Mouse (Mus musculus) liver, embryonic 15.5 days (tissue): ENCODE data around the gene Mnt. TPM values are rescaled to one million over a fixed set of nuclear protein-coding genes. Genes with fewer than 3 reads are reported as not detected.

Source experiments
- ATAC-seq: fragments of 200-750 bp; cut with Nextera tagmentation; 2 replicates; pipeline ENCODE4 v1.8.0; 2017; ENCODE audit warnings: moderate number of reproducible peaks, mild to moderate bottlenecking, moderate library complexity; ENCODE audit not compliant: insufficient read depth
- H3K27ac ChIP-seq: fragments of 300-500 bp; sonication (generic); replicated peaks from 2 replicates; pipeline ENCODE4 v1.5.1; 2015; ENCODE audit warnings: mild to moderate bottlenecking, inconsistent platforms
- H3K27me3 ChIP-seq: fragments of 300-500 bp; sonication (generic); 2 replicates; pipeline ENCODE4 v1.6.1; 2015; ENCODE audit warnings: mild to moderate bottlenecking, inconsistent platforms
- H3K36me3 ChIP-seq: fragments of 300-500 bp; sonication (generic); replicated peaks from 2 replicates; pipeline ENCODE4 v1.6.1; 2015; ENCODE audit warnings: moderate library complexity, mild to moderate bottlenecking, inconsistent platforms
- H3K4me1 ChIP-seq: fragments of 300-500 bp; sonication (generic); replicated peaks from 2 replicates; pipeline ENCODE4 v1.6.1; 2015; ENCODE audit warnings: inconsistent platforms
- H3K4me2 ChIP-seq: fragments of 300-500 bp; sonication (generic); 2 replicates; pipeline ENCODE4 v1.6.1; 2015; ENCODE audit warnings: moderate library complexity, mild to moderate bottlenecking, inconsistent platforms
- H3K4me3 ChIP-seq: fragments of 300-500 bp; sonication (generic); replicated peaks from 2 replicates; pipeline ENCODE4 v1.5.1; 2015; ENCODE audit warnings: mild to moderate bottlenecking, inconsistent platforms
- H3K9ac ChIP-seq: fragments of 300-500 bp; sonication (generic); 2 replicates; pipeline ENCODE4 v1.6.1; 2015; ENCODE audit warnings: moderate library complexity, mild to moderate bottlenecking, inconsistent platforms
- H3K9me3 ChIP-seq: fragments of 300-500 bp; sonication (generic); replicated peaks from 2 replicates; pipeline ENCODE4 v1.6.1; 2016; ENCODE audit warnings: inconsistent platforms
- WGBS: fragments of 180-500 bp; shearing (Covaris S2); methylation state at CpG from one replicate; pipeline ENCODE4 v1.1.7; 2015; ENCODE audit warnings: mixed read lengths; ENCODE audit not compliant: insufficient replicate concordance; 5-methylcytosine and 5-hydroxymethylcytosine counted together
- polyA plus RNA-seq: library from polyadenylated mRNA; unstranded; fragments of >200 nt; fragmentation: Nextera tagmentation; extraction: Ambion mirVana; gene quantifications from 2 replicates; pipeline ENCODE4 v1.2.1, GENCODE M21; 2015

The Mnt gene
- polyA plus RNA-seq, 1 experiment from 2014 or later = 1.4 TPM

GRCm38 (mm10) chr11:74832503-74833143 is 1.9 kb downstream of the Mnt start:
- peak overlapping the region; percentile 100 for H3K4me2 ChIP-seq
- WGBS = 1% methylated on average over 26 of the region's 26 CpGs
- peak overlapping the region; percentile 75 for H3K9ac ChIP-seq
- H3K4me1 ChIP-seq = peaks cover 95% of the 10 kb centered on the region
- no peak for ATAC-seq
- peaks cover 4% of the 10 kb centered on the region; the same call in 1 of the 2 replicates for H3K36me3 ChIP-seq
- H3K27me3 ChIP-seq = no peaks in the 10 kb centered on the region
- H3K9me3 ChIP-seq = no peaks in the 10 kb centered on the region
- peak overlapping the region; percentile 96 for H3K27ac ChIP-seq
- peak overlapping the region; percentile 80 for H3K4me3 ChIP-seq

DNA sequence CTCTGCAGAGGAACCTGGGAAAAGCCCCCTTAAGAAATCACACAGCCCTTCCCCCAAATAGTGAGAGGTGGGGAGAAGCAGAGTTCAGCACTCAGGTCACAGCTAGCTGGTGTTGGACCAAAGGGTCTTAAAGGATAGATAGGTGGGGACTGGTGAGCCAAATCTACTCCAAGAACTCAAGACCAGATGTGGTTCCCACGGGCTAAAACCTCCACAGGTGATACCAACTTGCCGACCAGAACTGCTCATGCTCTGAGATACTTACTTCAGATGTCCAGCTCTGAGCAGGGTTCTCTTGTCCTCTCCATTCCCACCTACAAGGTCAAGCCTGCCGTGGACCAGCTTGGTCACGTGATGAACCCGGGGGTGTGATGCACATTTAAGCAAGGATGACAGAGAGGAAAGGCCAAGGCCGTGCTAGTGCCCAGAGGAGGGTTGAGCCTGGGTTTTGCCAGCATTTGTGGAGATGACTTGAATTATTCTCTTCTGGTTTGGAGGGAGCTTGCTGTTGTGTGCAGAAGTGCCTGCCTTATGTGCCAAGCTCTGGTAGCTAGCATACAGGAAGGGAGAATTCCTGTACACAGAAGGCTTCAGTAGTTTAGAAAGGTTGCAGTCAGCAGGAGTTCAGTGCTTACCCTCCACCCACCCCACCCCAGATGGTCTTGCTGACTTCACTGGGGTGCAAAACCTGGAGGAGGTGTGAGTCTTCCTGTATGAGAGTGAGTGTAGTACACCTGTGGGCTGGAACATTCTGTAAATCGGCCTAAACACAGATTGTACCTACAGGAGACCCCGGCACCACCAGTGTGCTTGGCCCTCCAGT is 3.0 kb downstream of the Mnt start:
- peak overlapping the region; percentile 96 for H3K27ac ChIP-seq
- H3K36me3 ChIP-seq = peaks cover 4% of the 10 kb centered on the region; the same call in 1 of the 2 replicates
- no peak for ATAC-seq
- H3K9me3 ChIP-seq = no peaks in the 10 kb centered on the region
- peak overlapping the region; percentile 100 for H3K4me2 ChIP-seq
- peak overlapping the region; percentile 80; the same call in 1 of the 2 replicates for H3K4me3 ChIP-seq
- H3K27me3 ChIP-seq = no peaks in the 10 kb centered on the region
- H3K4me1 ChIP-seq = peaks cover 91% of the 10 kb centered on the region
- 67% methylated on average over 8 of the region's 8 CpGs for WGBS
- peak overlapping the region; percentile 25; the same call in 1 of the 2 replicates for H3K9ac ChIP-seq

- peak overlapping the region; percentile 25; the same call in 1 of the 2 replicates for H3K9ac ChIP-seq
- WGBS = 49% methylated on average over 1 of the region's 1 CpGs
These were observed 3.6 kb downstream of the Mnt start for GRCm38 (mm10) chr11:74834359-74834638.

GRCm38 (mm10) chr11:74834650-74835277 is 4.0 kb downstream of the Mnt start:
- peak overlapping the region; percentile 25; the same call in 1 of the 2 replicates for H3K9ac ChIP-seq
- no peaks in the 10 kb centered on the region for H3K9me3 ChIP-seq
- no peaks in the 10 kb centered on the region for H3K27me3 ChIP-seq
- peaks cover 6% of the 10 kb centered on the region; the same call in 1 of the 2 replicates for H3K36me3 ChIP-seq
- no peak overlapping the region for H3K4me3 ChIP-seq
- H3K27ac ChIP-seq = peak overlapping the region; percentile 96
- 36% methylated on average over 5 of the region's 5 CpGs for WGBS
- ATAC-seq = no peak
- H3K4me1 ChIP-seq = peaks cover 91% of the 10 kb centered on the region
- H3K4me2 ChIP-seq = no peak overlapping the region

More at GRCm38 (mm10) chr11:74834359-74834638, 3.6 kb downstream of the Mnt start:
- H3K36me3 ChIP-seq = peaks cover 4% of the 10 kb centered on the region; the same call in 1 of the 2 replicates
- no peak overlapping the region for H3K4me2 ChIP-seq
- ATAC-seq = no peak
- H3K4me3 ChIP-seq = no peak overlapping the region
- H3K27ac ChIP-seq = peak overlapping the region; percentile 96
- peaks cover 91% of the 10 kb centered on the region for H3K4me1 ChIP-seq
- H3K27me3 ChIP-seq = no peaks in the 10 kb centered on the region
- H3K9me3 ChIP-seq = no peaks in the 10 kb centered on the region

DNA sequence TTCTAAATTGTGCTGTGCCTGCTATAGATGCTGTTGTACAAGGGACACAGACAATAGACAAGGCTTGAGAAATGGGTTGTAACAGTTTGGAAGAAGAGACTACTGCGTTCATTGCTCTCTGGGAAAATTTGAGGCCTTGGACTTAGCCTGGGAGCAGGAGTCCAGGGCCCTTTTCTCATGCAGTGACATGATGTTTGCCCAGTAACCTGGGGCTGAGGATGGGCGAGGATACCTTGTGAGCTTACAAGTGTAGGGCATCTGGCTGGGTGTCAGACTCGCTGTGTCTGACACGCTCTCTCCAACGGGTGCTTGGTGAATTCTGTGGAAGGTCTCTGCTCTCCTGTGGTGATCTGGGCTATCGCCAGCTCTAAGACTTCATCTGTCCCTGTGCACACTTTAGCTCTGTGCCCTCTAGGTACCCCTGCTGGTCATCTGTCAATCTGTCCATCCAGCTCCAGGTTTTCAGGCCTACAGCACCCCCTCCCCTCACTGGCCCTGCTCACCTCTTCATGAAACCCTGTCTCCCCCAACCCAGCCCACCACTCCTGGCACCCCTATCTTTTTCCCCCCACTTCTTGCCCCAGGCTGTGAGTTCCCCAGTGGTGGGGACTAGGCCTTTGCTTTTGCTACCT is 5.0 kb downstream of the Mnt start:
- WGBS = 82% methylated on average over 6 of the region's 6 CpGs
- H3K36me3 ChIP-seq = peaks cover 11% of the 10 kb centered on the region
- H3K27ac ChIP-seq = peak overlapping the region; percentile 31; the same call in 1 of the 2 replicates

GRCm38 (mm10) chr11:74836225-74837055 is 5.7 kb downstream of the Mnt start:
- no peak for ATAC-seq
- Histone ChIP-seq H3K9ac (peak overlapping the region; percentile 77), H3K9me3 (no peaks in the 10 kb centered on the region), H3K4me1 (peaks cover 81% of the 10 kb centered on the region), H3K36me3 (peaks cover 11% of the 10 kb centered on the region), H3K27ac (peak overlapping the region; percentile 98), H3K27me3 (no peaks in the 10 kb centered on the region), H3K4me3 (no peak overlapping the region), H3K4me2 (peak overlapping the region; percentile 97)
- 86% methylated on average over 22 of the region's 22 CpGs for WGBS

More for the DNA sequence above, 5.0 kb downstream of the Mnt start:
- Histone ChIP-seq H3K4me1 (peaks cover 85% of the 10 kb centered on the region), H3K4me3 (no peak overlapping the region), H3K9ac (no peak overlapping the region), H3K4me2 (no peak overlapping the region), H3K27me3 (no peaks in the 10 kb centered on the region), H3K9me3 (no peaks in the 10 kb centered on the region)
- ATAC-seq = no peak

GRCm38 (mm10) chr11:74837056-74837693 is 6.5 kb downstream of the Mnt start:
- peaks cover 74% of the 10 kb centered on the region for H3K4me1 ChIP-seq
- WGBS = 32% methylated on average over 16 of the region's 16 CpGs
- no peaks in the 10 kb centered on the region for H3K9me3 ChIP-seq
- H3K4me3 ChIP-seq = peak overlapping the region; percentile 70
- H3K27me3 ChIP-seq = no peaks in the 10 kb centered on the region
- ATAC-seq = 0 out of 2 replicates have a peak, but pooled peaks have one; percentile 1
- H3K9ac ChIP-seq = peak overlapping the region; percentile 77
- H3K4me2 ChIP-seq = peak overlapping the region; percentile 97
- H3K36me3 ChIP-seq = peaks cover 14% of the 10 kb centered on the region
- peak overlapping the region; percentile 98 for H3K27ac ChIP-seq

DNA sequence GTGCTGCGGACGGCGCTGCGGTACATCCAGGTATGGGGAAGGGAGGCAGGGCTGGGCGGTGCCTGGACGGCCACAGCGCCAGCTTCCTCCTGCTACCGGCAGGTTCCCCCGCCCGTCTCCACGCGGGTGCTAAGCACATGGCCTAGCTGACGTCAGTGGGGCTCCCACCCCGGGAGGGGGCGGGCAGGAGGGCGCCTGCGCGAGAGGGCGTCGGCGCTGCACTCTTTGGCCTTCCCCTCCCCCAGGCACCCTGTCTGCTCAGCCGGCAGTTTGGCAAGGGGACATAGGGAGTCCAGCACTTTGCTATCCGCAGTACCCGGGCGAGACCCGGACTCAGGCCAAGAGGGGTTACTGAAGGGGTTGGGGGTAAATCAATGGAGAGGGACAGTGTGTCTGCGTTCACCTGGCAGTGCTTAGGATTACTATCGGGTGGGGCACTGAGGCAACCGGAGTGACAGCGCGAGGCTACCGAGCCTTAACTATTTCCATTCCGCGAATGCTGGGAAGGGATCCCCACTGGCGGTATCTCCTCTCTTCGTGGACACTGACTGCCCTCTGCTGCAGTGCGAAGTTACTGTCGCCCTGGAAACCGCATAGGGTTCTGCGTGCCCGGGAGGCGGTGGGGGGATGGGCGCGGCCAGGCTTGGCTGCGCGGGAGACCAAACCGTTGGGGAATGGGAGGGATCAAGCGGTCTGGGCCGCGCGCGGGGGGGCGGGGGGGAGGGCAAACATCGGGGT is 7.1 kb downstream of the Mnt start:
- under 1% methylated on average over 54 of the region's 54 CpGs for WGBS
- no peaks in the 10 kb centered on the region for H3K27me3 ChIP-seq

DNA sequence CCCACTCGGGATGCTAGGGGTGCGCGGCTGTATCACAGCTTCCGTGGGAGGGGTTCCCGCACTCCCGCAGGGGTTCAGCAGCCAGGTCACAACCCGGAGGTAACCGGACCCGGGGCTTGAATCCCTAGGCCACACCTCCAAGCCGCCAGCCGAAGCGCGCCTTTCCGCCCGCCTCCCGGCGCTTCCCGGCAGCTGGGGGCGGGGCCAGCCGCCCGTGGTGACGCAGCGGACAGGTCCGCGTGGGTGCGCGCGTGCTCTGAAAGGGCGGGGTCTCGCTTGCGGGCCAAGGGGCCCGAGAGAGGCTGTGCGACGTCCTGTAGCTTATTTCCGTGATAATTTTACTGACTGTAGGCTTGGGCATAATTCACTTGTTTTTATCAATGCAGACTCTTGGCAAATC is 7.7 kb downstream of the Mnt start:
- H3K36me3 ChIP-seq = peaks cover 24% of the 10 kb centered on the region
- H3K9ac ChIP-seq = peak overlapping the region; percentile 77
- H3K27ac ChIP-seq = peak overlapping the region; percentile 98
- peak overlapping the region; percentile 70 for H3K4me3 ChIP-seq
- H3K4me1 ChIP-seq = peaks cover 68% of the 10 kb centered on the region
- H3K27me3 ChIP-seq = no peaks in the 10 kb centered on the region
- ATAC-seq = peak; percentile 77
- H3K4me2 ChIP-seq = peak overlapping the region; percentile 97
- no peaks in the 10 kb centered on the region for H3K9me3 ChIP-seq
- under 1% methylated on average over 35 of the region's 35 CpGs for WGBS

More for the DNA sequence above, 7.1 kb downstream of the Mnt start:
- Histone ChIP-seq H3K4me1 (peaks cover 68% of the 10 kb centered on the region), H3K9me3 (no peaks in the 10 kb centered on the region), H3K9ac (peak overlapping the region; percentile 77), H3K4me2 (peak overlapping the region; percentile 97), H3K27ac (peak overlapping the region; percentile 98), H3K36me3 (peaks cover 21% of the 10 kb centered on the region), H3K4me3 (peak overlapping the region; percentile 70)
- ATAC-seq = peak; percentile 76
